Mouse (Mus musculus): Measurements from ENCODE around the gene Unc13a. TPM values are rescaled to one million over a fixed set of nuclear protein-coding genes. Genes with fewer than 3 reads are reported as not detected.
A peak's percentile ranks its signal among the peaks of the same experiment; 100 is the strongest.

Unc13a gene
- polyA plus RNA-seq, 1 experiment: 1.5 TPM

GRCm38 (mm10) chr8:71593556-71594323 is 77.8 kb downstream of the Unc13a start:
- Histone ChIP-seq H3K36me3 (ENCODE audit: control insufficient read depth, insufficient read depth) (peaks cover 3% of the 10 kb centered on the region), H3ac (ENCODE audit: control insufficient read depth, insufficient read length, low read depth) (no peak overlapping the region), H3K79me2 (ENCODE audit: control insufficient read depth, insufficient read depth) (peaks cover 22% of the 10 kb centered on the region), H3K4me3 (ENCODE audit: insufficient read depth, poor library complexity, severe bottlenecking) (no peak overlapping the region), H3K27me3 (ENCODE audit: control insufficient read depth, insufficient read depth, insufficient read length) (no peaks in the 10 kb centered on the region), H3K79me3 (ENCODE audit: low read depth) (peaks cover 10% of the 10 kb centered on the region)
- no peak for TF ChIP-seq USF1 (IDR thresholded peaks at IDR 0.05; ENCODE audit: low read depth)
- no peak for TF ChIP-seq FOSL1 (IDR thresholded peaks at IDR 0.05; ENCODE audit: insufficient read depth, low read length, poor library complexity, severe bottlenecking)
- TF ChIP-seq MAX (IDR thresholded peaks at IDR 0.05): no peak
- TF ChIP-seq CTCF (IDR thresholded peaks at IDR 0.05; ENCODE audit: control insufficient read depth, insufficient read depth, insufficient read length): no peak
- TF ChIP-seq CEBPB (IDR thresholded peaks at IDR 0.05; ENCODE audit: low read depth): no peak
- TF ChIP-seq MYOD1 (IDR thresholded peaks at IDR 0.05; ENCODE audit: control insufficient read depth, insufficient read length, low read depth): no peak
- no peak for TF ChIP-seq MYOG (IDR thresholded peaks at IDR 0.05; ENCODE audit: control insufficient read depth, extremely low read depth, insufficient read length)

- H3ac ChIP-seq (ENCODE audit: control insufficient read depth, insufficient read length, low read depth): peak overlapping the region; percentile 96
- H3K79me3 ChIP-seq (ENCODE audit: low read depth): peaks cover 10% of the 10 kb centered on the region
- no peaks in the 10 kb centered on the region for H3K27me3 ChIP-seq (ENCODE audit: control insufficient read depth, insufficient read depth, insufficient read length)
- peaks cover 3% of the 10 kb centered on the region for H3K36me3 ChIP-seq (ENCODE audit: control insufficient read depth, insufficient read depth)
- TF ChIP-seq MAX (IDR thresholded peaks at IDR 0.05) (no peak), FOSL1 (IDR thresholded peaks at IDR 0.05; ENCODE audit: insufficient read depth, low read length, poor library complexity, severe bottlenecking) (no peak), MYOD1 (IDR thresholded peaks at IDR 0.05; ENCODE audit: control insufficient read depth, insufficient read length, low read depth) (no peak), USF1 (IDR thresholded peaks at IDR 0.05; ENCODE audit: low read depth) (no peak)
- peak overlapping the region; percentile 76 for H3K4me3 ChIP-seq (ENCODE audit: insufficient read depth, poor library complexity, severe bottlenecking)
- peaks cover 22% of the 10 kb centered on the region for H3K79me2 ChIP-seq (ENCODE audit: control insufficient read depth, insufficient read depth)
Measured at GRCm38 (mm10) chr8:71592374-71593170, 79.0 kb downstream of the Unc13a start.

GRCm38 (mm10) chr8:71591471-71592373 is 79.8 kb downstream of the Unc13a start, which contains the start of gene Pgls:
Gene Pgls (plus strand): TSS chr8:71592176.
- peak within 1 kb of the TSS; percentile 96 for H3ac ChIP-seq (ENCODE audit: control insufficient read depth, insufficient read length, low read depth)
- TF ChIP-seq CTCF (IDR thresholded peaks at IDR 0.05; ENCODE audit: control insufficient read depth, insufficient read depth, insufficient read length) (no peak), FOSL1 (IDR thresholded peaks at IDR 0.05; ENCODE audit: insufficient read depth, low read length, poor library complexity, severe bottlenecking) (no peak), MAX (IDR thresholded peaks at IDR 0.05) (peak; percentile 12), MYOD1 (IDR thresholded peaks at IDR 0.05; ENCODE audit: control insufficient read depth, insufficient read length, low read depth) (peak; percentile 26), CEBPB (IDR thresholded peaks at IDR 0.05; ENCODE audit: low read depth) (no peak), MYOG (IDR thresholded peaks at IDR 0.05; ENCODE audit: control insufficient read depth, extremely low read depth, insufficient read length) (no peak), USF1 (IDR thresholded peaks at IDR 0.05; ENCODE audit: low read depth) (no peak)
- H3K79me2 ChIP-seq (ENCODE audit: control insufficient read depth, insufficient read depth): peaks cover 22% of the 10 kb centered on the region
- peaks cover 10% of the 10 kb centered on the region for H3K79me3 ChIP-seq (ENCODE audit: low read depth)
- peak within 1 kb of the TSS; percentile 76 for H3K4me3 ChIP-seq (ENCODE audit: insufficient read depth, poor library complexity, severe bottlenecking)
- H3K27me3 ChIP-seq (ENCODE audit: control insufficient read depth, insufficient read depth, insufficient read length): no peaks in the 10 kb centered on the region
- peaks cover 9% of the 10 kb centered on the region for H3K36me3 ChIP-seq (ENCODE audit: control insufficient read depth, insufficient read depth)

GRCm38 (mm10) chr8:71591017-71591416 is 80.5 kb downstream of the Unc13a start:
- H3K36me3 ChIP-seq (ENCODE audit: control insufficient read depth, insufficient read depth): peaks cover 13% of the 10 kb centered on the region

GRCm38 (mm10) chr8:71588762-71589161 is 82.8 kb downstream of the Unc13a start:
- peaks cover 10% of the 10 kb centered on the region for H3K79me3 ChIP-seq (ENCODE audit: low read depth)
- TF ChIP-seq USF1 (IDR thresholded peaks at IDR 0.05; ENCODE audit: low read depth): no peak
- TF ChIP-seq FOSL1 (IDR thresholded peaks at IDR 0.05; ENCODE audit: insufficient read depth, low read length, poor library complexity, severe bottlenecking): no peak
- TF ChIP-seq MYOG (IDR thresholded peaks at IDR 0.05; ENCODE audit: control insufficient read depth, extremely low read depth, insufficient read length): no peak
- TF ChIP-seq MAX (IDR thresholded peaks at IDR 0.05): no peak
- TF ChIP-seq CEBPB (IDR thresholded peaks at IDR 0.05; ENCODE audit: low read depth): no peak
- TF ChIP-seq MYOD1 (IDR thresholded peaks at IDR 0.05; ENCODE audit: control insufficient read depth, insufficient read length, low read depth): no peak
- no peak for TF ChIP-seq CTCF (IDR thresholded peaks at IDR 0.05; ENCODE audit: control insufficient read depth, insufficient read depth, insufficient read length)
- peaks cover 19% of the 10 kb centered on the region for H3K79me2 ChIP-seq (ENCODE audit: control insufficient read depth, insufficient read depth)
- H3K36me3 ChIP-seq (ENCODE audit: control insufficient read depth, insufficient read depth): peaks cover 33% of the 10 kb centered on the region
- no peak overlapping the region for H3ac ChIP-seq (ENCODE audit: control insufficient read depth, insufficient read length, low read depth)
- no peak overlapping the region for H3K4me3 ChIP-seq (ENCODE audit: insufficient read depth, poor library complexity, severe bottlenecking)
- H3K27me3 ChIP-seq (ENCODE audit: control insufficient read depth, insufficient read depth, insufficient read length): no peaks in the 10 kb centered on the region

More at GRCm38 (mm10) chr8:71591017-71591416, 80.5 kb downstream of the Unc13a start:
- H3K79me3 ChIP-seq (ENCODE audit: low read depth): peaks cover 10% of the 10 kb centered on the region
- no peak for TF ChIP-seq USF1 (IDR thresholded peaks at IDR 0.05; ENCODE audit: low read depth)
- TF ChIP-seq MYOD1 (IDR thresholded peaks at IDR 0.05; ENCODE audit: control insufficient read depth, insufficient read length, low read depth): no peak
- H3K4me3 ChIP-seq (ENCODE audit: insufficient read depth, poor library complexity, severe bottlenecking): peak overlapping the region; percentile 76
- H3K79me2 ChIP-seq (ENCODE audit: control insufficient read depth, insufficient read depth): peaks cover 22% of the 10 kb centered on the region
- H3K27me3 ChIP-seq (ENCODE audit: control insufficient read depth, insufficient read depth, insufficient read length): no peaks in the 10 kb centered on the region
- no peak overlapping the region for H3ac ChIP-seq (ENCODE audit: control insufficient read depth, insufficient read length, low read depth)
